Mouse (Mus musculus) forelimb bud, embryonic 11.5 days (tissue): ENCODE data around the gene Rasgrf1.

ENCODE experiments used
- DNase-seq: peaks from one replicate; pipeline ENCODE4 v3.0.0-alpha.2; 2012; ENCODE audit warnings: low read depth, low spot score

The Rasgrf1 gene

GRCm38 (mm10) chr9:89909131-89910010 is at the start of gene Rasgrf1:
Gene Rasgrf1, plus strand, starts transcription at chr9:89909908.
- peak; percentile 45 for DNase-seq

GRCm38 (mm10) chr9:89860145-89860544 is 49.6 kb upstream of the Rasgrf1 start:
- no peak for DNase-seq

DNA sequence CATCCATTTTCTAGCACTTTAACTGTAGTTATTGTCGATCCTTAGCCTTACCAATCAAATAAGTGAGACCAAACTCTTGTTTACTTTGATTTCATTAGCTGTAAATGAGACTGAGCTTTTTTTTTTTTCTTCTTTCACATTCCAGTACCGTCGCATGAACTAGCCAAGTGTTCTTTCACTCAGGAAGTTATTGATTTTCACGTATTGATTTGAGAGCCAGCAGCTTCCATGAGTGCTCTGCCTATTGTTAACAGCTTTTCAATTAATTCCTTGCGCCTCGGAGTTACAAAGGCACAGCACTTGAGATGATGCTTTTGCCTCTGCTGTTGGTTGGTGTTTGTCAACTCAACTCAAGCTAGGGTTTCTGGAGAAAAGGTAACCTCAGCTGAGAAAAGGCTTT is 49.1 kb upstream of the Rasgrf1 start:
- DNase-seq, result no peak

- DNase-seq, result no peak
These were observed 42.6 kb upstream of the Rasgrf1 start for GRCm38 (mm10) chr9:89867141-89867540.

DNA sequence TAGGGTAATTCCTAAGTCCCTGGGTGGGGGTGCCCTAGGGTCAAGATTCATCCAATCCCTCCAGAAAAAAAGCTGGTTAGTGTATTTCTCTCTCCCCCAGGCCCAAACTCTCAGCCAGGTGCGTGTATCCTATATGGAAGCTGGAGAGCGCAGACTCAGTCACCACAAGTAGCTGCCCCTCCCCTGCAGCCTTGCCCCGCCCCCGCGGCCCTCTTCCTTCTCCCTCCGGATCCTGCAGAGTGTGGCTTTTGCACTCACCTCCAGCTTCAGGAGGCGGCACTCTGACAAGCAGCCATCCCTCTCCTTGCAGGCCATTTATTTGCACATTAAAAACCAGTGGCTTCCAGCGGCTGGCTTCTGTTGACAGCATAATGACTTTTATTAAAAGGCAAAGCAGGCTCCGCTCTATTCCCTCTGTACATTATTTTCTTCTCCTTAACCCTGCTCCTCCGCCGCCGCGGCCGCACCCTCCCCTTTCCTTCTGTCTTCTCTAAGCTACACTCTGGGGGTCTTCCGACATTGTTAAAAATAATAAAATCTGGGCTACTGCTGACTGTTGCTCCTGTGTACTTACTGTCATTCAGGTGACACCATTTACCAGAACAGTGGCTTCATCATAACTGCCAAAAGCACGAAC is 41.5 kb upstream of the Rasgrf1 start:
- DNase-seq, result no peak

- DNase-seq, result no peak
These were observed 40.1 kb upstream of the Rasgrf1 start for GRCm38 (mm10) chr9:89869594-89869993.

GRCm38 (mm10) chr9:89870531-89871150 is 39.1 kb upstream of the Rasgrf1 start:
- no peak for DNase-seq

- DNase-seq, result no peak
These were observed 37.6 kb upstream of the Rasgrf1 start for GRCm38 (mm10) chr9:89872137-89872536.

DNA sequence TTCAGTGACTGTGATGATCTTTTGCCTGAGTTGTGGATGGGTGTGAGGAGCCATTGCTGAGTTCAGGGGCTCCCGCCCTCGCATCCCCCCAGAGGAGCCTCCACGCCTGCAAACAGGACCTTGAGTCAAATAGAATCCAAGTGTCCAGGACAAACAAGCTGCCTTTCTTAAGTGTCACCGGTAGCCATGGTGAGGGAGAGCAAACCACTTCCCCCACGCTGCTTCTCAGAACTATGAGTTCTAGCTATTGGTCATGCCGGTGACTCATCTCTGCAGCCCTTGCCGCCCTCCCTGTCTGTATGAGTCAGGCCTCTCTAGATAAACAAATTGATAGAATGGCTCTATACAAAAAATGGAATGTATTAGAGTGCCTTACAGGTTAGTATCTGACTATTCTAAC is 35.3 kb upstream of the Rasgrf1 start:
- DNase-seq, result no peak

DNA sequence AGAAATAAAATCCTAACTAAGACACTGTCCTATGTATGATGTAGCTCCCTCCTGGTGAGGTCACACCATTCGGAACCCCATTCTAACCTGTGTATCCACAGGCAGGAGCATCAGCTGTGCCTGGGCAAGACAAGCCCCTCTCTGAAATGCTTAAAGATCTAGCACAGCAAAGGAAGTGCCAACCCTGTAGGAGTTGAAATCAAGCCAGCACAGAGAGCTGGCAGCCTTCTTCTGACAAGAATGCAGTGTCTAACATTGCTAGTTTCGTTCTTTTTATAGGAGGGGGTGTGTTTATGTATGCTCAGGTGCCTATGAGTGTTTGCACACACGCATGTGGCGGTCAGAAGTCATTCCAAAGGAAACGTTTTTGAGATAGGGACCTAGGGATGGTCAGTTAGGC is 34.2 kb upstream of the Rasgrf1 start:
- DNase-seq, result no peak

DNA sequence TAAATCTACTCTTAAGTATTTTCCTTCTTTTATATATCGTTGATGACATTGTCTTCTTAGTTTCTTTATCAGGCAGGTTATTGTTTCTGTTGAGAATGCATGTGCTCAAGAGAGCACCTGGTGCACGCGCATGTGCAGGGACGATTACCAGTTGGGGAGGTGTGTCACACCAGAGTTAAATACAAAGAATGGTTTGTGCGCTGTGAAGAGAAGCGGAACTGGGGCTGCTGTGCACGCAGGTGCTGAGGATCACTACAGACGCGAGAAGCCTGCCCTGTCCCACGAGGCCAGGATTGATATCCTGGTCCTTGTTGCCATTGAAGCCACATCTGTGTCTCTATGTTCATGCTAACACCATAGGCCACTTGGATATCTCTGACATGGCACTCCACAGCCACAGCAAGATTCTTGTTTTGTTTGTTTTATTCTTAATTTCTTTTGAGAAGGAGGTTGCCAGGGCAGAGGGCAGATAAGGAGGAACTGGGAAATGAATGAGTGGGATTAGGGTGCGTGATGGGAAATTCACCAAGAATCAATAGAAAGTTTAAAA is 31.2 kb upstream of the Rasgrf1 start:
- DNase-seq, result no peak

GRCm38 (mm10) chr9:89879574-89879973 is 30.1 kb upstream of the Rasgrf1 start:
- peak; percentile 36 for DNase-seq

DNA sequence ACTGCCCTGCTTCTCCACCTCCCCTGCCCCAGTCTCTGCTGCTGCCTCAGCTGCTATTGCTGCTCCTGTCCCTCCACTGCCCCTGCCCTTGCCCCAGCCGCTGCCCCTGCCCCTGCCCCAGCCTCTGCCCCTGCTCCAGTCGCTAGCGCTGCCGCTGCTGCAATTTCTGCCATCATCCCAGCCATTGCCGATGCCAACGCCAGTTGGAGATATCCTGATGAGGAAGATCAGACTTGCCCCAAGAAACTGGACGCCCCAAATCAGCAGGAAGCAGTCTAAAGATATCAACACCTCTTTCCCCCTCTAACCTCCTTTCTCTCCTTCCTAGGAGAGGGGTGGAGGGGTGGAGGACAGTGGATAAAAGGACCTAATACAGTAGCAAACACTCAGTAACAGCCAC is 28.2 kb upstream of the Rasgrf1 start:
- DNase-seq, result no peak

DNA sequence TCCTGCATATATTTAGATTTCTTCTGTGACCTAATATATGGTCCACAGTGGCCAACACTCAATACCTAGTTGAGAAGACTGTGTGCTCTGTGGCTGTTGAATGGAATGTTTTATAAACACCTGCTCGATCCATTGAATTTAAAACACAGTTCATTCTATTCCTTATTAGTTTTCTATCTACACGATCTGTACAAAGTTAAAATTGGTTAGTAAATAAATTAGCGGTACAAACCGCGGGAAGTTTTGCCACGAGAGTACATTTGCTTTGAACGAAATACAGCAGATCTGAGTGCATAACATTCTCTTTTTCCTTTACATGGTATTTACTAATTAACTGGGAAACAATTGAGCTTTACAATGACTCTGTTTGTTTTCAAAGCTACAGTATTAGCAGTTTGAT is 27.1 kb upstream of the Rasgrf1 start:
- no peak for DNase-seq

DNA sequence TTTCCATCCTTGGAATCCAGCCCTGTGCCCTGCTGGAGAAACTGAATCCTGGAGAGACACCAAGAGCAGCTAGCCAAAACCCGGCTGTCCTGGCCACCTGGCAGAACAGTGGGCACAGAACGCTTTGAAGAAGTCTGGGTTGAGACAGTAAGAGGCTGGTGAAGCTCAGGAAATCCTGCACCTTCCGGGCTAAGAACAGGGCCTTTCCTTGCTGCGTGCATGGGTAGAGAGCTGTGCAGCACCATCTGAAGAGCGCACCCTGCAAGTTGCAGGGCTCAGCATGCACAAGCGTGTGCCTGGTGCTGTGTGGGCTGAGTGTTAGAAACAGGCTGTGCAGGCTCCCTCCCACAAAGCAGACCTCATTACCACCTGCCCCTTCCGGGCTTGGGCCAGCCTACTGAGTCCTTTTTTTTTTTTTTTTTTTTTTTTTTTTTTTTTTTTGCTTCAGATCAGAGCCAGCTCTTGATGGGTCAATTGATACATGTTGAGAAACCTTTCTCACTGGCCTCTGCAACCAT is 23.9 kb upstream of the Rasgrf1 start:
- DNase-seq, result no peak

GRCm38 (mm10) chr9:89891534-89892293 is 18.0 kb upstream of the Rasgrf1 start:
- no peak for DNase-seq

DNA sequence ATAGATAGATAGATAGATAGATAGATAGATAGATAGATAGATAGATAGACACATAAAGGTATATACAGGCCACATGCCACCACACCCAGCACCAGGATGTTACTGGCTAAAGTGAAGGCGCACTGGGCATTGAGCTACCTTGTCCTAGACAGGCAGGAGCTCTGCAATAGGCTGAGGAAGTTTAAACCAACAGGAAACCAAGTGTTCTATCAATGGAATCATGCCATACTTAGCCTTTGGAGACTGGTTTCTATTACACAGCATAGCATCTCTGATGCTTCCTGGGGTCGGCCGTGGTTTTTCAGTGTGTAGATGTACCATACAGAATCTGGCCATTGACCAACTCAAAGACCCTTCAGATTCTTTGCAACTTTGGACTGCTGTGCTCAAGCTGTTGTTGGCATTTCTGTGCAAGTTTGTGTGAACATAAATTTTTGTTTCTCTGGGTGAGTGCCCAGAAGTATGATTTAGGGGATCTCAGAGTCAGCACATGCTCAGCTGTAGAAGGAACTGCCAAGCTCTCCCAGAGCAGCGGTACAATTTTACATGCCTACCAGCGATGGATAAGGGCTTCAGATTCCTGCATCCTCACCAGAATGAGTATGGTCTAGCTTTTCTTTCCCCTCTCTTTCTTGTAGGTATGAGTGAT is 17.0 kb upstream of the Rasgrf1 start:
- no peak for DNase-seq

GRCm38 (mm10) chr9:89900111-89900824 is 9.4 kb upstream of the Rasgrf1 start:
- no peak for DNase-seq

DNA sequence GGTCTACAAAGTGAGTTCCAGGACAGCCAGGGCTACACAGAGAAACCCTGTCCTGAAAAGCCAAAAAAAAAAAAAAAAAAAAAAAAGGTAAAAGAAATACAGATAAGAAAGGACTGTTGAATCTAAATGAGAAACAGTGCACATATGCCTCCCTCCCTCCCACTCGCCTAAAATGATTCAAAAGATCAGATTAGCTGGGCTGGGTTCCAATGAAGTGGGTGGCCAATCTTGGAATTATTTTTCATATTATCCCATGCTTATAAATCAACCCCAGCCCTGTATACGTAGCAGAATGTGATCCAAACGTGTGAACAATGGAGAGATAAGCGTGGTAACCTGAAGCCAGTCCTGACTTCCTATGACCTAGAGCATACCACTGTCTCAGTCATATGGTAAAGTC is 8.5 kb upstream of the Rasgrf1 start:
- no peak for DNase-seq

DNA sequence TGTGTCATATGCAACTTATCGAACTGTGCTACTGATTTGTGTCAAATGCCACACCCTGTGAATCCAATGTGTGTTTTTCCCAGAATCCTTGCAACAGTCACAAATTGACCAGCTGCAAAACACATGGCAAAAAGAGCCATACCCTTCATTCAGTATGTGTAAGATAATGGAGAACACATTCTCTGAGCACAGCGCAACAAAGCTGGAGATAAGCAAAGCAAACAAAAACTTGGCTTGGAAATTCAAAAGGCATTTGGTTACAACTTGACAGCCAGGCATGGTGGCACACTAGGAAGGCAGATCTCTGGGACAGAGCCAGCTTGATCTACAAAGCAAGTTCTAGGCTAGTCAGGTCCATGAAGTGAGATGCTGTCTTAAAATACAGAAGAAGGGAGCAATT is 6.9 kb upstream of the Rasgrf1 start:
- DNase-seq, result no peak
